Mouse (Mus musculus): ENCODE measurements around the gene Maml3. TPM values are rescaled to one million over a fixed set of nuclear protein-coding genes. Genes with fewer than 3 reads are reported as not detected.

Maml3 gene
- polyA plus RNA-seq, 1 experiment from 2014 or later: 8.4 TPM

GRCm38 (mm10) chr3:51739049-51739834 lies 365.6 kb downstream of the Maml3 start:
- 22% methylated on average over 12 of the region's 12 CpGs for WGBS
- no peak for ATAC-seq (ENCODE audit: borderline replicate concordance, extremely low read depth, low FRiP score, low TSS enrichment)

GRCm38 (mm10) chr3:51733685-51734084 lies 371.2 kb downstream of the Maml3 start:
- Histone ChIP-seq H3K9me3 (no peaks in the 10 kb centered on the region), H3K36me3 (no peaks in the 10 kb centered on the region), H3K27me3 (no peaks in the 10 kb centered on the region), H3K27ac (no peak overlapping the region), H3K4me2 (no peak overlapping the region), H3K9ac (no peak overlapping the region), H3K4me1 (peaks cover 31% of the 10 kb centered on the region), H3K4me3 (no peak overlapping the region)
- WGBS: 52% methylated on average over 3 of the region's 3 CpGs
- no peak for ATAC-seq (ENCODE audit: borderline replicate concordance, extremely low read depth, low FRiP score, low TSS enrichment)

More at GRCm38 (mm10) chr3:51739049-51739834, 365.6 kb downstream of the Maml3 start:
- H3K9me3 ChIP-seq: no peaks in the 10 kb centered on the region
- H3K4me2 ChIP-seq: no peak overlapping the region
- H3K27ac ChIP-seq: peak overlapping the region; percentile 20
- H3K4me3 ChIP-seq: no peak overlapping the region
- no peaks in the 10 kb centered on the region for H3K27me3 ChIP-seq
- peaks cover 38% of the 10 kb centered on the region for H3K4me1 ChIP-seq
- no peak overlapping the region for H3K9ac ChIP-seq
- H3K36me3 ChIP-seq: no peaks in the 10 kb centered on the region

- WGBS: 87% methylated on average over 16 of the region's 16 CpGs
- no peak overlapping the region for H3K4me2 ChIP-seq
- H3K27me3 ChIP-seq: no peaks in the 10 kb centered on the region
Observed at GRCm38 (mm10) chr3:51731949-51732636, 372.8 kb downstream of the Maml3 start.

DNA sequence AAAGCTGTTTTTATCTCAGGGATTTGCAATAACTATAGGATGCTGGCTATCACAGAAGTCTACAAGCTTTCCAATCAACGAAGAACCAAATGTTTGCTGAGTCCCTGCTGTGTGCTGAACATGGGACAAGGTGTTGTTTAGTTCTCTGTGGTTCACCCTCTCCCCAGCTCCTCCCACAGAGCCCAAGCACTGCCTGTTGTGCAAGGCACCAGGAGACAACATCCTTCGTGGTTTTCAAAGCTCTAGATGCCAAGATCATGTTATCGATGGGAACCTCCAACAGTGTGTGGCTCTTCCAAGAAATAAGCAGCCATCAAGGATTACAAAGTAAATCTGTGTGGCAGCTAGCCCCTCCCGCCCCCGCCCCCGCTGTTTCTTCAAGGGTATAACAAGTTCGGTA lies 374.2 kb downstream of the Maml3 start:
- ATAC-seq (ENCODE audit: borderline replicate concordance, extremely low read depth, low FRiP score, low TSS enrichment): no peak
- H3K27ac ChIP-seq: no peak overlapping the region
- no peaks in the 10 kb centered on the region for H3K27me3 ChIP-seq
- H3K4me2 ChIP-seq: no peak overlapping the region
- no peaks in the 10 kb centered on the region for H3K9me3 ChIP-seq
- 84% methylated on average over 7 of the region's 7 CpGs for WGBS
- H3K4me3 ChIP-seq: no peak overlapping the region
- no peaks in the 10 kb centered on the region for H3K36me3 ChIP-seq
- no peak overlapping the region for H3K9ac ChIP-seq
- peaks cover 37% of the 10 kb centered on the region for H3K4me1 ChIP-seq

More at GRCm38 (mm10) chr3:51731949-51732636, 372.8 kb downstream of the Maml3 start:
- no peak for ATAC-seq (ENCODE audit: borderline replicate concordance, extremely low read depth, low FRiP score, low TSS enrichment)
- H3K4me3 ChIP-seq: no peak overlapping the region
- no peak overlapping the region for H3K27ac ChIP-seq
- no peaks in the 10 kb centered on the region for H3K9me3 ChIP-seq
- H3K9ac ChIP-seq: no peak overlapping the region
- H3K36me3 ChIP-seq: no peaks in the 10 kb centered on the region
- peaks cover 34% of the 10 kb centered on the region for H3K4me1 ChIP-seq

DNA sequence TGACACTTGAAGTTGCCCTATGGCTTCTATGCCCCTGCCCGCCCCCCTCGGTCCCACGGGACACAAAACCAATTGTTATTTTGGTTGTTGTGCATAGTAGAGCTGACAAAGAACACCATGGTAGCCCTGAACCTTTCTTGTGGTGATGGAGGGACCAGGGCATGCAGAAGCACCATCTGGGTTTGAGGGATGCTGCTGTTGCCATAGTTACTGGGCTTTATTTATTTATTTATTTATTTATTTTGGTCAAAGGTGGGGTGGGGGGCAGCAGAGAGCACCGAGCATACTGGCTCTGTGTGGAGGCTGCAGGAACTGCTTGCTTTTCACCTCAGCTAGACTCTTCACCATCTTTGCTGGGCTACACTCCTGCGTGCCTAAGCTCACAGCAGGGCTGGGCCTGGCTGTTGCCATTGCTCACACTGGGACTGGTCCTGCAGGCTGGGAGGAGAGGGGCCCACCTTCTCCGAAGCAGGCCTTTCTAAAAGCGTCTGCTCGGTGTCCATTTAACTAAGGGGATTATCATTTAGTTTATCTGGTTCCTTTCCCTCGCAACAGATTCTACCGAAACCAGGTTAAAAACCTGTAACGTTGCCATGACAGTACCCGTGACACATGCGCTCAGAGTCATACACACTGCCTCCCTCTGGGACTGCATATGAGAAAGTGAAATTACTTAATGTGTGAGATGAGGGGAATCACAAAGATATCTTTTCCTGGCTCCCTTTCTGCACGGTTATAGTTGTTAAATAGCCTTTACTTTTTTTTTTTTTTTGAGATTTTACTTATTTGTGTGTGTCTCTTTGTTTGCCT lies 375.6 kb downstream of the Maml3 start:
- H3K9me3 ChIP-seq: no peaks in the 10 kb centered on the region
- no peak overlapping the region for H3K9ac ChIP-seq
- no peak overlapping the region for H3K4me3 ChIP-seq
- peaks cover 47% of the 10 kb centered on the region for H3K4me1 ChIP-seq
- 71% methylated on average over 14 of the region's 14 CpGs for WGBS
- H3K27me3 ChIP-seq: no peaks in the 10 kb centered on the region
- 0 out of 2 replicates have a peak, but pooled peaks have one; percentile 9 for ATAC-seq (ENCODE audit: borderline replicate concordance, extremely low read depth, low FRiP score, low TSS enrichment)
- no peak overlapping the region for H3K27ac ChIP-seq
- no peak overlapping the region for H3K4me2 ChIP-seq
- H3K36me3 ChIP-seq: no peaks in the 10 kb centered on the region

DNA sequence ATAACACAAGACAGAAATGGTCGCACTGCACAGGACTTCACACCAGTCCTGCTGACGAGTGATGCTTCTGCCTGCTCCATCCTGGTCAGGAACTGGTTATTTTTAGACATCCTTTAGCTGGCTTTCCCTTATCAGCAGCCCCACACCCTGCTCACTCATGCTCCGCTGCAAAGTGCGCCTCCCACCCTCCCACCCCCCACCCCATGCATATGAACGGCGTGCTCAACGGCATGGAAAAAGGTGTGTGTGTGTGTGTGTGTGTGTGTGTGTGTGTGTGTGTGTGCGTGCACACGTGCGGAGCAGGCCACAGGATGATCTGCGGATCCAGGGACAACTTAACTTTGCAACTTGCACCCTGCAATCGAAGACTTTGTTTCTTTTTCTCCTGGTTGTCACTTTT lies 376.4 kb downstream of the Maml3 start:
- H3K36me3 ChIP-seq: no peaks in the 10 kb centered on the region
- no peaks in the 10 kb centered on the region for H3K27me3 ChIP-seq
- H3K4me1 ChIP-seq: peaks cover 48% of the 10 kb centered on the region
- no peak overlapping the region for H3K4me3 ChIP-seq
- WGBS: 35% methylated on average over 12 of the region's 12 CpGs
- H3K9ac ChIP-seq: no peak overlapping the region
- peak overlapping the region; percentile 73; the same call in 1 of the 2 replicates for H3K27ac ChIP-seq
- ATAC-seq (ENCODE audit: borderline replicate concordance, extremely low read depth, low FRiP score, low TSS enrichment): peak; percentile 71; the same call in 1 of the 2 replicates
- peak overlapping the region; percentile 25 for H3K4me2 ChIP-seq
- no peaks in the 10 kb centered on the region for H3K9me3 ChIP-seq

- no peak overlapping the region for H3K4me3 ChIP-seq
- no peaks in the 10 kb centered on the region for H3K9me3 ChIP-seq
- peak overlapping the region; percentile 73 for H3K27ac ChIP-seq
- H3K36me3 ChIP-seq: no peaks in the 10 kb centered on the region
- peak overlapping the region; percentile 25; the same call in 1 of the 2 replicates for H3K4me2 ChIP-seq
- peaks cover 45% of the 10 kb centered on the region for H3K4me1 ChIP-seq
- 19% methylated on average over 8 of the region's 8 CpGs for WGBS
- H3K9ac ChIP-seq: no peak overlapping the region
- no peaks in the 10 kb centered on the region for H3K27me3 ChIP-seq
- ATAC-seq (ENCODE audit: borderline replicate concordance, extremely low read depth, low FRiP score, low TSS enrichment): peak; percentile 53; the same call in 1 of the 2 replicates
Observed at GRCm38 (mm10) chr3:51727968-51728367, 376.9 kb downstream of the Maml3 start.

- Histone ChIP-seq H3K4me3 (no peak overlapping the region), H3K4me1 (peaks cover 40% of the 10 kb centered on the region), H3K4me2 (no peak overlapping the region), H3K9me3 (no peaks in the 10 kb centered on the region), H3K36me3 (no peaks in the 10 kb centered on the region), H3K27ac (peak overlapping the region; percentile 73), H3K27me3 (no peaks in the 10 kb centered on the region), H3K9ac (no peak overlapping the region)
- ATAC-seq (ENCODE audit: borderline replicate concordance, extremely low read depth, low FRiP score, low TSS enrichment): no peak
- WGBS: 42% methylated on average over 3 of the region's 3 CpGs
Observed at GRCm38 (mm10) chr3:51727487-51727886, 377.4 kb downstream of the Maml3 start.

GRCm38 (mm10) chr3:51726257-51726656 lies 378.6 kb downstream of the Maml3 start:
- H3K27ac ChIP-seq: no peak overlapping the region
- no peaks in the 10 kb centered on the region for H3K27me3 ChIP-seq
- H3K4me1 ChIP-seq: peaks cover 36% of the 10 kb centered on the region
- no peak overlapping the region for H3K9ac ChIP-seq
- H3K36me3 ChIP-seq: no peaks in the 10 kb centered on the region
- no peak overlapping the region for H3K4me2 ChIP-seq
- 75% methylated on average over 6 of the region's 6 CpGs for WGBS
- no peaks in the 10 kb centered on the region for H3K9me3 ChIP-seq
- ATAC-seq (ENCODE audit: borderline replicate concordance, extremely low read depth, low FRiP score, low TSS enrichment): no peak
- H3K4me3 ChIP-seq: no peak overlapping the region

- no peak overlapping the region for H3K9ac ChIP-seq
- 31% methylated on average over 1 of the region's 1 CpGs for whole genome bisulfite sequencing
- no peak for ATAC-seq (ENCODE audit: borderline replicate concordance, extremely low read depth, low FRiP score, low TSS enrichment)
- H3K4me3 ChIP-seq: no peak overlapping the region
- H3K36me3 ChIP-seq: no peaks in the 10 kb centered on the region
- no peaks in the 10 kb centered on the region for H3K9me3 ChIP-seq
- H3K27ac ChIP-seq: peak overlapping the region; percentile 35
- no peaks in the 10 kb centered on the region for H3K27me3 ChIP-seq
- no peak overlapping the region for H3K4me2 ChIP-seq
- peaks cover 34% of the 10 kb centered on the region for H3K4me1 ChIP-seq
Observed at GRCm38 (mm10) chr3:51719982-51720381, 384.9 kb downstream of the Maml3 start.

DNA sequence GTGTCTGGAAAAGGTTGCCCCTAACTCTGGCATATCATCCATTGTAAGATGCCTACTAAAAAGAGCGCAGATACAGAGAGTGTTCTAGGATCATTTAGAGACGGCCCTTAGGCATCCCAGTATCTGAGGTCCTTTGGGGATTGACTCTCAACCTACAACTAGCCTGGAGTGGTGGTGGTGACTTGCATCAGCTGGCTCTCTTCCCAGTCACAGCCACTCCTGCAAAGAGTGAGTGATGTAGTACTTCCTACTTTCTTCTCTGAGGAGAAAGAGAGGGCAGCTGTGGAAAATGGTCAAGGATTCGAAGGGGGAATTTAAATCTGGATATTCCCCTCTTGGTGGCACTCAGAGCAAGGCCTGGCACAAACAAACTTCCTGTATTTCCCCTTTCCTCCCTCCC lies 385.5 kb downstream of the Maml3 start:
- WGBS: 45% methylated on average over 3 of the region's 3 CpGs

More for the DNA sequence above, 385.5 kb downstream of the Maml3 start:
- Histone ChIP-seq H3K4me3 (no peak overlapping the region), H3K4me2 (no peak overlapping the region), H3K4me1 (peaks cover 33% of the 10 kb centered on the region), H3K9me3 (no peaks in the 10 kb centered on the region), H3K27me3 (no peaks in the 10 kb centered on the region), H3K36me3 (no peaks in the 10 kb centered on the region), H3K9ac (no peak overlapping the region), H3K27ac (peak overlapping the region; percentile 35)
- peak; percentile 41; the same call in 1 of the 2 replicates for ATAC-seq (ENCODE audit: borderline replicate concordance, extremely low read depth, low FRiP score, low TSS enrichment)

Measured in lung, embryonic 15.5 days (tissue).